Mouse (Mus musculus) liver, embryonic 13.5 days (tissue): ENCODE measurements around the gene Sarnp. TPM values are rescaled to one million over a fixed set of nuclear protein-coding genes. Genes with fewer than 3 reads are reported as not detected.

Experiments used
- ATAC-seq: fragments of 200-750 bp; cut with Nextera tagmentation; 2 replicates; pipeline ENCODE4 v1.8.0; 2017; ENCODE audit warnings: low read depth, mild to moderate bottlenecking, moderate number of reproducible peaks, moderate library complexity
- DNase-seq: peaks from one replicate; pipeline ENCODE4 v3.0.0; 2022
- H3K27ac ChIP-seq: fragments of 300-500 bp; sonication (generic); 2 replicates; pipeline ENCODE4 v1.5.1; 2015; ENCODE audit warnings: moderate library complexity, mild to moderate bottlenecking, inconsistent platforms
- H3K27me3 ChIP-seq: fragments of 300-500 bp; sonication (generic); 2 replicates; pipeline ENCODE4 v1.6.1; 2015; ENCODE audit warnings: mild to moderate bottlenecking, inconsistent platforms
- H3K36me3 ChIP-seq: fragments of 300-500 bp; sonication (generic); 2 replicates; pipeline ENCODE4 v1.6.1; 2015; ENCODE audit warnings: mild to moderate bottlenecking, inconsistent platforms
- H3K4me1 ChIP-seq: fragments of 300-500 bp; sonication (generic); replicated peaks from 2 replicates; pipeline ENCODE4 v1.6.1; 2015; ENCODE audit warnings: inconsistent platforms
- H3K4me2 ChIP-seq: fragments of 300-500 bp; sonication (generic); 2 replicates; pipeline ENCODE4 v1.6.1; 2015; ENCODE audit warnings: inconsistent platforms, mild to moderate bottlenecking, moderate library complexity
- H3K4me3 ChIP-seq: fragments of 300-500 bp; sonication (generic); replicated peaks from 2 replicates; pipeline ENCODE4 v1.5.1; 2015; ENCODE audit warnings: mild to moderate bottlenecking, inconsistent platforms
- H3K9ac ChIP-seq: fragments of 300-500 bp; sonication (generic); 2 replicates; pipeline ENCODE4 v1.6.1; 2015; ENCODE audit warnings: mild to moderate bottlenecking, inconsistent platforms
- H3K9me3 ChIP-seq: fragments of 300-500 bp; sonication (generic); replicated peaks from 2 replicates; pipeline ENCODE4 v1.6.1; 2016; ENCODE audit warnings: inconsistent platforms
- WGBS: fragments of 180-500 bp; shearing (Covaris S2); methylation state at CpG from one replicate; pipeline ENCODE4 v1.1.7; 2015; ENCODE audit not compliant: insufficient replicate concordance; 5-methylcytosine and 5-hydroxymethylcytosine counted together
- polyA plus RNA-seq: library from polyadenylated mRNA; unstranded; fragments of >200 nt; fragmentation: Nextera tagmentation; extraction: Ambion mirVana; gene quantifications from 2 replicates; pipeline ENCODE4 v1.2.1, GENCODE M21; 2015

The Sarnp gene
- polyA plus RNA-seq, 1 experiment from 2014 or later: 147 TPM

GRCm38 (mm10) chr10:128919203-128919631 lies 102.1 kb downstream of the Sarnp start:
- H3K4me2 ChIP-seq: no peak overlapping the region
- DNase-seq (no peak), ATAC-seq (peak; percentile 8)
- WGBS: 32% methylated on average over 6 of the region's 6 CpGs
- H3K4me3 ChIP-seq: no peak overlapping the region
- no peaks in the 10 kb centered on the region for H3K27me3 ChIP-seq
- peak overlapping the region; percentile 51 for H3K27ac ChIP-seq
- H3K36me3 ChIP-seq: peaks cover 13% of the 10 kb centered on the region
- no peak overlapping the region for H3K9ac ChIP-seq
- peaks cover 47% of the 10 kb centered on the region for H3K4me1 ChIP-seq
- no peaks in the 10 kb centered on the region for H3K9me3 ChIP-seq

GRCm38 (mm10) chr10:128919966-128920365 lies 102.8 kb downstream of the Sarnp start:
- DNase-seq (no peak), ATAC-seq (no peak)
- Histone ChIP-seq H3K27me3 (0 out of 2 replicates have a peak, but pooled peaks cover 3% of the 10 kb centered on the region), H3K4me2 (no peak overlapping the region), H3K36me3 (peaks cover 13% of the 10 kb centered on the region), H3K4me1 (peaks cover 48% of the 10 kb centered on the region), H3K4me3 (no peak overlapping the region), H3K27ac (no peak overlapping the region; the same call in 1 of the 2 replicates), H3K9me3 (no peaks in the 10 kb centered on the region), H3K9ac (no peak overlapping the region)
- WGBS: 81% methylated on average over 7 of the region's 7 CpGs

GRCm38 (mm10) chr10:128920736-128921161 lies 103.6 kb downstream of the Sarnp start:
- no peaks in the 10 kb centered on the region for H3K9me3 ChIP-seq
- peaks cover 13% of the 10 kb centered on the region for H3K36me3 ChIP-seq
- 0 out of 2 replicates have a peak, but pooled peaks cover 3% of the 10 kb centered on the region for H3K27me3 ChIP-seq
- WGBS: 60% methylated on average over 3 of the region's 3 CpGs
- no peak overlapping the region for H3K27ac ChIP-seq
- no peak overlapping the region for H3K4me3 ChIP-seq
- DNase-seq (no peak), ATAC-seq (no peak)
- no peak overlapping the region for H3K9ac ChIP-seq
- peaks cover 48% of the 10 kb centered on the region for H3K4me1 ChIP-seq
- no peak overlapping the region for H3K4me2 ChIP-seq

GRCm38 (mm10) chr10:128921251-128921650 lies 104.1 kb downstream of the Sarnp start:
- H3K27me3 ChIP-seq: 0 out of 2 replicates have a peak, but pooled peaks cover 3% of the 10 kb centered on the region
- peaks cover 13% of the 10 kb centered on the region for H3K36me3 ChIP-seq
- no peak overlapping the region for H3K4me2 ChIP-seq
- 50% methylated on average over 1 of the region's 1 CpGs for WGBS
- peaks cover 48% of the 10 kb centered on the region for H3K4me1 ChIP-seq
- ATAC-seq: no peak
- DNase-seq: no peak
- no peak overlapping the region for H3K4me3 ChIP-seq
- H3K9ac ChIP-seq: no peak overlapping the region
- H3K9me3 ChIP-seq: no peaks in the 10 kb centered on the region
- H3K27ac ChIP-seq: no peak overlapping the region

- peak overlapping the region; percentile 81 for H3K4me2 ChIP-seq
- H3K27ac ChIP-seq: no peak overlapping the region
- peak overlapping the region; percentile 88 for H3K9ac ChIP-seq
- WGBS: 67% methylated on average over 16 of the region's 16 CpGs
- ATAC-seq (no peak), DNase-seq (no peak)
- H3K27me3 ChIP-seq: 0 out of 2 replicates have a peak, but pooled peaks cover 7% of the 10 kb centered on the region
- H3K36me3 ChIP-seq: peaks cover 8% of the 10 kb centered on the region
- peaks cover 48% of the 10 kb centered on the region for H3K4me1 ChIP-seq
- H3K4me3 ChIP-seq: peak overlapping the region; percentile 90
- H3K9me3 ChIP-seq: no peaks in the 10 kb centered on the region
Measured at GRCm38 (mm10) chr10:128921883-128922821, 105.0 kb downstream of the Sarnp start.

- WGBS: 23% methylated on average over 1 of the region's 1 CpGs
- peaks cover 44% of the 10 kb centered on the region for H3K4me1 ChIP-seq
Measured at GRCm38 (mm10) chr10:128922822-128923012, 105.6 kb downstream of the Sarnp start, which contains the start of gene Rdh5. TSS of gene Rdh5 (minus strand) at chr10:128922888.

GRCm38 (mm10) chr10:128923013-128923691 lies 106.0 kb downstream of the Sarnp start:
- H3K36me3 ChIP-seq: no peaks in the 10 kb centered on the region
- peak overlapping the region; percentile 88 for H3K9ac ChIP-seq
- H3K4me2 ChIP-seq: peak overlapping the region; percentile 81
- H3K27me3 ChIP-seq: peaks cover 13% of the 10 kb centered on the region; the same call in 1 of the 2 replicates
- H3K4me1 ChIP-seq: peaks cover 42% of the 10 kb centered on the region
- H3K9me3 ChIP-seq: no peaks in the 10 kb centered on the region
- ATAC-seq: peak; percentile 97
- under 1% methylated on average over 42 of the region's 42 CpGs for WGBS
- peak overlapping the region; percentile 90 for H3K4me3 ChIP-seq
- peak; percentile 90 for DNase-seq
- H3K27ac ChIP-seq: peak overlapping the region; percentile 87

More at GRCm38 (mm10) chr10:128922822-128923012, 105.6 kb downstream of the Sarnp start, which contains the start of gene Rdh5:
- peak within 1 kb of the TSS; percentile 87 for H3K27ac ChIP-seq
- peak within 1 kb of the TSS; percentile 81 for H3K4me2 ChIP-seq
- peak within 1 kb of the TSS; percentile 90 for H3K4me3 ChIP-seq
- peak within 1 kb of the TSS; percentile 88 for H3K9ac ChIP-seq
- peaks cover 3% of the 10 kb centered on the region for H3K36me3 ChIP-seq
- peaks cover 8% of the 10 kb centered on the region; the same call in 1 of the 2 replicates for H3K27me3 ChIP-seq
- ATAC-seq (no peak), DNase-seq (no peak)
- H3K9me3 ChIP-seq: no peaks in the 10 kb centered on the region

- H3K4me2 ChIP-seq: peak within 1 kb of the TSS; percentile 81
- H3K36me3 ChIP-seq: no peaks in the 10 kb centered on the region
- H3K4me3 ChIP-seq: peak within 1 kb of the TSS; percentile 90
- H3K4me1 ChIP-seq: peaks cover 38% of the 10 kb centered on the region
- 49% methylated on average over 9 of the region's 9 CpGs for WGBS
- DNase-seq (no peak), ATAC-seq (no peak)
- H3K9me3 ChIP-seq: no peaks in the 10 kb centered on the region
- H3K27me3 ChIP-seq: peaks cover 20% of the 10 kb centered on the region; the same call in 1 of the 2 replicates
- peak within 1 kb of the TSS; percentile 87 for H3K27ac ChIP-seq
- H3K9ac ChIP-seq: peak within 1 kb of the TSS; percentile 88
Measured at GRCm38 (mm10) chr10:128923935-128924334, 106.8 kb downstream of the Sarnp start, which contains the start of gene Bloc1s1. TSS of gene Bloc1s1 (minus strand) at chr10:128924035.

Other genes starting within 250 kb of the Sarnp start
- gene Erbb3, start 227.7 kb upstream of the Sarnp start, polyA plus RNA-seq: 1.2 and 1.9 TPM in 2 replicates
- 486 and 551 TPM in 2 replicates for gene Rps26, start 190.6 kb upstream of the Sarnp start, polyA plus RNA-seq
- gene Ikzf4, start 171.3 kb upstream of the Sarnp start, polyA plus RNA-seq: 0.12 and 0.21 TPM in 2 replicates
- 10.7 and 13.9 TPM in 2 replicates for gene Suox, start 143.3 kb upstream of the Sarnp start, polyA plus RNA-seq
- gene Rab5b, start 121.1 kb upstream of the Sarnp start, polyA plus RNA-seq: 24.5 and 31.4 TPM in 2 replicates
- 0.30 and 0.52 TPM in 2 replicates for gene Pmel, start 113.1 kb upstream of the Sarnp start, polyA plus RNA-seq
- gene Cdk2, start 112.3 kb upstream of the Sarnp start, polyA plus RNA-seq: 61.1 and 71.9 TPM in 2 replicates
- 1.8 and 2.6 TPM in 2 replicates for gene Dgka, start 72.5 kb upstream of the Sarnp start, polyA plus RNA-seq
- gene Pym1, start 69.4 kb upstream of the Sarnp start, polyA plus RNA-seq: 20.4 and 20.8 TPM in 2 replicates
- 6.9 and 8.3 TPM in 2 replicates for gene Mmp19, start 26.4 kb upstream of the Sarnp start, polyA plus RNA-seq
- 20.4 and 23.6 TPM in 2 replicates for gene Dnajc14, start 13.3 kb upstream of the Sarnp start, polyA plus RNA-seq
- 2.4 and 3.2 TPM in 2 replicates for gene Tmem198b, start 13.0 kb upstream of the Sarnp start, polyA plus RNA-seq
- 90.2 and 91.0 TPM in 2 replicates for gene Ormdl2, start 4.3 kb downstream of the Sarnp start, polyA plus RNA-seq
- gene Gdf11, start 74.4 kb downstream of the Sarnp start, polyA plus RNA-seq: 0.43 and 0.66 TPM in 2 replicates
- gene Cd63, start 83.7 kb downstream of the Sarnp start, polyA plus RNA-seq: 118 and 119 TPM in 2 replicates
- gene Rdh5, start 105.6 kb downstream of the Sarnp start, polyA plus RNA-seq: 10.5 and 10.6 TPM in 2 replicates
- 81.9 and 87.1 TPM in 2 replicates for gene Bloc1s1, start 106.7 kb downstream of the Sarnp start, polyA plus RNA-seq
- gene Itga7, start 116.5 kb downstream of the Sarnp start, polyA plus RNA-seq: 0.12 and 0.41 TPM in 2 replicates
- gene Mettl7b, start 143.7 kb downstream of the Sarnp start, polyA plus RNA-seq: not detected in 2 replicates
- not detected in 2 replicates for gene Olfr9, start 172.1 kb downstream of the Sarnp start, polyA plus RNA-seq
- not detected in 2 replicates for gene Olfr763, start 193.5 kb downstream of the Sarnp start, polyA plus RNA-seq
- not detected in 2 replicates for gene Olfr764-ps1, start 222.6 kb downstream of the Sarnp start, polyA plus RNA-seq
- not detected in 2 replicates for gene Olfr765, start 232.7 kb downstream of the Sarnp start, polyA plus RNA-seq